Mouse (Mus musculus) midbrain, embryonic 11.5 days (tissue): ENCODE data around the gene Parg. TPM values are rescaled to one million over a fixed set of nuclear protein-coding genes. Genes with fewer than 3 reads are reported as not detected.
"Not testable (repeated sequence)": the region's sequence is repeated elsewhere in the genome, so short reads cannot be mapped to it uniquely, and the experiment has no call there.

ENCODE experiments used
- ATAC-seq: fragments of 200-750 bp; cut with Nextera tagmentation; 2 replicates; pipeline ENCODE4 v1.8.0; 2017; ENCODE audit warnings: moderate TSS enrichment, moderate library complexity; ENCODE audit not compliant: low FRiP score
- DNase-seq: peaks from one replicate; pipeline ENCODE4 v3.0.0; 2015; ENCODE audit warnings: low spot score; ENCODE audit errors: missing footprints
- H3K27ac ChIP-seq: fragments of 300-500 bp; sonication (generic); 2 replicates; pipeline ENCODE4 v1.5.1; 2014; ENCODE audit warnings: low read depth, low read length
- H3K27me3 ChIP-seq: fragments of 300-500 bp; sonication (generic); 2 replicates; pipeline ENCODE4 v1.6.1; 2014; ENCODE audit warnings: mild to moderate bottlenecking, low read length, moderate library complexity, mixed read lengths; ENCODE audit not compliant: control insufficient read depth, insufficient read depth
- H3K36me3 ChIP-seq: fragments of 300-500 bp; sonication (generic); 2 replicates; pipeline ENCODE4 v1.6.1; 2014; ENCODE audit warnings: mild to moderate bottlenecking, low read length, moderate library complexity, mixed read lengths; ENCODE audit not compliant: control insufficient read depth, insufficient read depth
- H3K4me1 ChIP-seq: fragments of 300-500 bp; sonication (generic); 2 replicates; pipeline ENCODE4 v1.6.1; 2014; ENCODE audit warnings: low read length; ENCODE audit not compliant: control insufficient read depth, insufficient read depth
- H3K4me2 ChIP-seq: fragments of 300-500 bp; sonication (generic); 2 replicates; pipeline ENCODE4 v1.6.1; 2014; ENCODE audit warnings: mild to moderate bottlenecking, moderate library complexity
- H3K4me3 ChIP-seq: fragments of 300-500 bp; sonication (generic); 2 replicates; pipeline ENCODE4 v1.5.1; 2014; ENCODE audit warnings: low read depth, low read length
- H3K9ac ChIP-seq: fragments of 300-500 bp; sonication (generic); 2 replicates; pipeline ENCODE4 v1.6.1; 2014; ENCODE audit warnings: low read length
- H3K9me3 ChIP-seq: fragments of 300-500 bp; sonication (generic); 2 replicates; pipeline ENCODE4 v1.6.1; 2016; ENCODE audit warnings: low read length; ENCODE audit not compliant: control insufficient read depth
- WGBS: fragments of 180-500 bp; shearing (Covaris S2); extraction: QIAGEN DNeasy Blood & Tissue Kit; methylation state at CpG from one replicate; pipeline ENCODE4 v1.1.7; 2014; 5-methylcytosine and 5-hydroxymethylcytosine counted together
- polyA plus RNA-seq: library from polyadenylated mRNA; unstranded; fragments of >200 nt; fragmentation: Nextera tagmentation; extraction: Ambion mirVana; gene quantifications from 2 replicates; pipeline ENCODE4 v1.2.1, GENCODE M21; 2014

Parg gene
- polyA plus RNA-seq, 1 experiment from 2014 or later = 66.1 TPM

- Histone ChIP-seq H3K9me3 (no peaks in the 10 kb centered on the region), H3K9ac (no peak overlapping the region), H3K36me3 (no peaks in the 10 kb centered on the region), H3K4me3 (no peak overlapping the region), H3K4me2 (no peak overlapping the region), H3K27me3 (no peaks in the 10 kb centered on the region), H3K4me1 (peaks cover 7% of the 10 kb centered on the region), H3K27ac (no peak overlapping the region)
- ATAC-seq (no peak), DNase-seq (peak; percentile 19)
- WGBS = 95% methylated on average over 4 of the region's 4 CpGs
These were observed 31.6 kb upstream of the Parg start for GRCm38 (mm10) chr14:32170137-32170536.

- Histone ChIP-seq H3K27me3 (no peaks in the 10 kb centered on the region), H3K9ac (no peak overlapping the region), H3K4me2 (no peak overlapping the region), H3K36me3 (peaks cover 6% of the 10 kb centered on the region), H3K27ac (no peak overlapping the region), H3K9me3 (no peaks in the 10 kb centered on the region), H3K4me3 (no peak overlapping the region), H3K4me1 (no peaks in the 10 kb centered on the region)
- WGBS = 88% methylated on average over 2 of the region's 2 CpGs
- ATAC-seq (no peak), DNase-seq (no peak)
These were observed 26.4 kb upstream of the Parg start for GRCm38 (mm10) chr14:32175310-32175709.

GRCm38 (mm10) chr14:32176590-32176989, 25.2 kb upstream of the Parg start:
- DNase-seq, H3K4me2 ChIP-seq, H3K9ac ChIP-seq, ATAC-seq, H3K4me3 ChIP-seq, H3K9me3 ChIP-seq, H3K27ac ChIP-seq, H3K27me3 ChIP-seq, H3K4me1 ChIP-seq: not testable (repeated sequence)
- WGBS = 90% methylated on average over 4 of the region's 5 CpGs
- peaks cover 13% of the 10 kb centered on the region for H3K36me3 ChIP-seq

GRCm38 (mm10) chr14:32179393-32180195, 22.2 kb upstream of the Parg start:
- WGBS = 90% methylated on average over 10 of the region's 10 CpGs
- peak; percentile 64 for DNase-seq
- no peak for ATAC-seq

GRCm38 (mm10) chr14:32180861-32181260, 20.9 kb upstream of the Parg start:
- no peaks in the 10 kb centered on the region for H3K27me3 ChIP-seq
- no peaks in the 10 kb centered on the region for H3K9me3 ChIP-seq
- no peak for ATAC-seq
- 89% methylated on average over 6 of the region's 6 CpGs for WGBS
- no peak overlapping the region for H3K9ac ChIP-seq
- H3K4me2 ChIP-seq = no peak overlapping the region
- H3K36me3 ChIP-seq = peaks cover 18% of the 10 kb centered on the region
- H3K27ac ChIP-seq = no peak overlapping the region
- no peak overlapping the region for H3K4me3 ChIP-seq
- no peaks in the 10 kb centered on the region for H3K4me1 ChIP-seq
- peak; percentile 77 for DNase-seq

More at GRCm38 (mm10) chr14:32179393-32180195, 22.2 kb upstream of the Parg start:
- Histone ChIP-seq H3K4me2 (no peak overlapping the region), H3K4me1 (no peaks in the 10 kb centered on the region), H3K9ac (no peak overlapping the region), H3K27me3 (no peaks in the 10 kb centered on the region), H3K36me3 (peaks cover 18% of the 10 kb centered on the region), H3K9me3 (no peaks in the 10 kb centered on the region), H3K4me3 (no peak overlapping the region), H3K27ac (no peak overlapping the region)

GRCm38 (mm10) chr14:32183846-32184245, 17.9 kb upstream of the Parg start:
- ATAC-seq = no peak
- no peaks in the 10 kb centered on the region for H3K4me1 ChIP-seq
- H3K27me3 ChIP-seq = no peaks in the 10 kb centered on the region
- H3K9ac ChIP-seq = no peak overlapping the region
- no peak overlapping the region for H3K4me2 ChIP-seq
- peak; percentile 65 for DNase-seq
- 97% methylated on average over 4 of the region's 4 CpGs for WGBS
- H3K4me3 ChIP-seq = no peak overlapping the region
- no peak overlapping the region for H3K27ac ChIP-seq
- H3K36me3 ChIP-seq = peaks cover 21% of the 10 kb centered on the region
- H3K9me3 ChIP-seq = no peaks in the 10 kb centered on the region

- no peak overlapping the region for H3K4me2 ChIP-seq
- no peak overlapping the region for H3K9ac ChIP-seq
- H3K4me1 ChIP-seq = no peaks in the 10 kb centered on the region
- H3K4me3 ChIP-seq = no peak overlapping the region
- no peaks in the 10 kb centered on the region for H3K27me3 ChIP-seq
- peaks cover 3% of the 10 kb centered on the region; the same call in 1 of the 2 replicates for H3K36me3 ChIP-seq
- 93% methylated on average over 6 of the region's 6 CpGs for WGBS
- no peaks in the 10 kb centered on the region for H3K9me3 ChIP-seq
- no peak for ATAC-seq
- DNase-seq = peak; percentile 67
- no peak overlapping the region for H3K27ac ChIP-seq
These were observed 10.9 kb upstream of the Parg start for GRCm38 (mm10) chr14:32190627-32191391.

GRCm38 (mm10) chr14:32191926-32192325, 9.8 kb upstream of the Parg start:
- no peak overlapping the region for H3K9ac ChIP-seq
- no peak overlapping the region for H3K27ac ChIP-seq
- H3K4me2 ChIP-seq = no peak overlapping the region
- peaks cover 3% of the 10 kb centered on the region; the same call in 1 of the 2 replicates for H3K36me3 ChIP-seq
- H3K4me3 ChIP-seq = no peak overlapping the region
- DNase-seq (peak; percentile 28), ATAC-seq (no peak)
- H3K9me3 ChIP-seq = no peaks in the 10 kb centered on the region
- no peaks in the 10 kb centered on the region for H3K4me1 ChIP-seq
- no peaks in the 10 kb centered on the region for H3K27me3 ChIP-seq
- 92% methylated on average over 5 of the region's 5 CpGs for WGBS

- no peak overlapping the region for H3K4me2 ChIP-seq
- H3K9ac ChIP-seq = no peak overlapping the region
- no peak overlapping the region for H3K27ac ChIP-seq
- no peaks in the 10 kb centered on the region for H3K27me3 ChIP-seq
- no peaks in the 10 kb centered on the region; the same call in 1 of the 2 replicates for H3K36me3 ChIP-seq
- 46% methylated on average over 3 of the region's 3 CpGs for WGBS
- peak; percentile 89 for DNase-seq
- no peak for ATAC-seq
- H3K9me3 ChIP-seq = no peaks in the 10 kb centered on the region
- no peaks in the 10 kb centered on the region for H3K4me1 ChIP-seq
- no peak overlapping the region for H3K4me3 ChIP-seq
These were observed 9.3 kb upstream of the Parg start for GRCm38 (mm10) chr14:32192437-32192836.
